ENCODE assay signal across 14 mouse cellular contexts in genomic region chr11:85850758-85851157, GRCm38 (mm10). TPM values are rescaled to one million over a fixed set of nuclear protein-coding genes. Genes with fewer than 3 reads are reported as not detected.
DNase-seq lines count a peak whose midpoint lies in the region; ATAC-seq and TF ChIP-seq lines count a peak whose summit lies in the region.
"Had no signal": no experiment of that assay in that cellular context is flagged by ENCODE, and none has a peak within 500 bp of the region (broad histone marks: within the 10 kb centered on the region; RNA-seq: fewer than 3 reads in every experiment).

No protein-coding gene starts in this region.

- no peak overlapping the region for H3K9ac ChIP-seq in neural tube, embryonic 11.5 days (ENCODE audit: low read length)
- H3K9ac ChIP-seq in neural tube, embryonic 15.5 days (replicated peaks), result no peak overlapping the region
- H3K9ac ChIP-seq: hindbrain, embryonic 13.5 days; lung, embryonic 15.5 days had no signal

- TF ChIP-seq POLR2A in kidney, adult 2 months (IDR thresholded peaks at IDR 0.05; ENCODE audit: low read depth, low read length), result no peak

- H3K9me3 ChIP-seq in neural tube, embryonic 11.5 days (ENCODE audit: control insufficient read depth, low read length), result no peaks in the 10 kb centered on the region
- no peaks in the 10 kb centered on the region for H3K9me3 ChIP-seq in neural tube, embryonic 15.5 days (replicated peaks)
- H3K9me3 ChIP-seq: hindbrain, embryonic 13.5 days; lung, embryonic 15.5 days had no signal

- peak; percentile 52 for DNase-seq in adrenal gland, postnatal 14 days
- DNase-seq in adrenal gland, postnatal 36 days, result no peak
- DNase-seq in kidney, adult 2 months, result no peak
- DNase-seq in kidney, postnatal 14 days, result no peak
- peak; percentile 46 for DNase-seq in neural tube, embryonic 11.5 days (ENCODE audit: low spot score)
- peak; percentile 64 for DNase-seq in retina, embryonic 14.5 days (ENCODE audit: low spot score)
- no peak for DNase-seq in heart, adult 9 months (ENCODE audit: low spot score in 2 of 2)
- DNase-seq: cerebellum, adult 11-12 months; gastrocnemius, postnatal 10 days had no signal

- peaks cover 17% of the 10 kb centered on the region; the same call in 1 of the 2 replicates for H3K4me1 ChIP-seq in kidney, adult 2 months (ENCODE audit: control insufficient read depth, insufficient read depth, low read length)
- 0 out of 2 replicates have a peak, but pooled peaks cover 3% of the 10 kb centered on the region for H3K4me1 ChIP-seq in neural tube, embryonic 11.5 days (ENCODE audit: control insufficient read depth, insufficient read depth, low read length)
- H3K4me1 ChIP-seq in neural tube, embryonic 15.5 days, result no peaks in the 10 kb centered on the region
- H3K4me1 ChIP-seq: hindbrain, embryonic 13.5 days had no signal

- no peak overlapping the region for H3K4me3 ChIP-seq in kidney, adult 2 months (ENCODE audit: insufficient read depth, low read depth, low read length)
- no peak overlapping the region for H3K4me3 ChIP-seq in neural tube, embryonic 11.5 days (ENCODE audit: low read depth, low read length)
- H3K4me3 ChIP-seq in neural tube, embryonic 15.5 days (replicated peaks), result no peak overlapping the region
- H3K4me3 ChIP-seq: hindbrain, embryonic 13.5 days; lung, embryonic 15.5 days; myocyte had no signal

- H3K27ac ChIP-seq in kidney, adult 2 months (ENCODE audit: insufficient read depth, low read depth, low read length), result no peak overlapping the region
- no peak overlapping the region for H3K27ac ChIP-seq in neural tube, embryonic 11.5 days (ENCODE audit: low read depth, low read length)
- H3K27ac ChIP-seq in neural tube, embryonic 15.5 days (replicated peaks), result no peak overlapping the region
- H3K27ac ChIP-seq: hindbrain, embryonic 13.5 days; lung, embryonic 15.5 days had no signal

- H3K36me3 ChIP-seq in kidney, adult 2 months (ENCODE audit: control insufficient read depth, insufficient read depth, low read length), result no peaks in the 10 kb centered on the region
- H3K36me3 ChIP-seq in neural tube, embryonic 11.5 days (ENCODE audit: control insufficient read depth, insufficient read depth, low read length), result no peaks in the 10 kb centered on the region
- H3K36me3 ChIP-seq in neural tube, embryonic 15.5 days, result no peaks in the 10 kb centered on the region
- H3K36me3 ChIP-seq: hindbrain, embryonic 13.5 days; lung, embryonic 15.5 days had no signal

- H3K27me3 ChIP-seq in kidney, adult 2 months (replicated peaks; ENCODE audit: control insufficient read depth, insufficient read depth, low read length), result no peaks in the 10 kb centered on the region
- H3K27me3 ChIP-seq in neural tube, embryonic 11.5 days (ENCODE audit: control insufficient read depth, insufficient read depth, low read length), result peaks cover 4% of the 10 kb centered on the region; the same call in 1 of the 2 replicates
- peaks cover 23% of the 10 kb centered on the region for H3K27me3 ChIP-seq in neural tube, embryonic 15.5 days (replicated peaks)
- H3K27me3 ChIP-seq: lung, embryonic 15.5 days had no signal

- no peak for ATAC-seq in neural tube, embryonic 11.5 days (ENCODE audit: insufficient read depth, low FRiP score, low TSS enrichment)
- no peak for ATAC-seq in neural tube, embryonic 15.5 days (ENCODE audit: low FRiP score)

- peak; percentile 28 for TF ChIP-seq CTCF in kidney, adult 2 months (conservative IDR thresholded peaks at IDR 0.05; ENCODE audit: insufficient read depth, insufficient read length, low read depth, low read length)

- 49% methylated on average over 6 of the region's 6 CpGs for WGBS in kidney, adult 2 months
- 41% methylated on average over 6 of the region's 6 CpGs for WGBS in neural tube, embryonic 11.5 days
- 47% methylated on average over 6 of the region's 6 CpGs for WGBS in neural tube, embryonic 15.5 days

- H3K4me2 ChIP-seq in neural tube, embryonic 11.5 days (ENCODE audit: low read depth), result no peak overlapping the region
- no peak overlapping the region for H3K4me2 ChIP-seq in neural tube, embryonic 15.5 days
- H3K4me2 ChIP-seq: hindbrain, embryonic 13.5 days; lung, embryonic 15.5 days had no signal

RNA-seq across cellular contexts. Expression of gene Gm11444, which starts 0.6 kb away (rescaled TPM):
- not detected in 2 replicates for total RNA-seq in adrenal gland, postnatal 14 days (2021)
- not detected for total RNA-seq in adrenal gland, postnatal 36 days (2021)
- not detected in 2 replicates for polyA plus RNA-seq in kidney, adult 2 months (2012; rRNA removed)
- not detected in 2 replicates for polyA plus RNA-seq in neural tube, embryonic 11.5 days (2014; fragmentation: Nextera tagmentation; extraction: Ambion mirVana)
- not detected in 2 replicates for polyA plus RNA-seq in neural tube, embryonic 15.5 days (2015; fragmentation: Nextera tagmentation; extraction: Ambion mirVana)
- total RNA-seq: gastrocnemius, postnatal 10 days had no signal
- polyA plus RNA-seq: C2C12; hindbrain, embryonic 13.5 days; lung, embryonic 15.5 days; myocyte had no signal

RNA-seq across cellular contexts. Expression of gene Tbx2, which starts 18.4 kb away (rescaled TPM):
- 26.3 and 28.3 TPM in 2 replicates for total RNA-seq in adrenal gland, postnatal 14 days (2021)
- total RNA-seq in adrenal gland, postnatal 36 days (2021), result 10 to 100 TPM; 22.3 to 29.0 TPM
- polyA plus RNA-seq in kidney, adult 2 months (2012; rRNA removed), result 58.5 and 66.9 TPM in 2 replicates
- 4.0 and 4.7 TPM in 2 replicates for polyA plus RNA-seq in neural tube, embryonic 11.5 days (2014; fragmentation: Nextera tagmentation; extraction: Ambion mirVana)
- polyA plus RNA-seq in neural tube, embryonic 15.5 days (2015; fragmentation: Nextera tagmentation; extraction: Ambion mirVana), result 1.4 and 1.5 TPM in 2 replicates

RNA-seq across cellular contexts. Expression of gene Tbx4, which starts 35.5 kb away (rescaled TPM):
- not detected in 2 replicates for total RNA-seq in adrenal gland, postnatal 14 days (2021)
- not detected for total RNA-seq in adrenal gland, postnatal 36 days (2021)
- polyA plus RNA-seq in kidney, adult 2 months (2012; rRNA removed), result 0.08 TPM in 2 replicates
- 0.20 and 0.24 TPM in 2 replicates for polyA plus RNA-seq in neural tube, embryonic 11.5 days (2014; fragmentation: Nextera tagmentation; extraction: Ambion mirVana)
- 0.19 and 0.29 TPM in 2 replicates for polyA plus RNA-seq in neural tube, embryonic 15.5 days (2015; fragmentation: Nextera tagmentation; extraction: Ambion mirVana)

Comparison
In these comparisons a context has a peak if more than half of its experiments do, and no peak if none do; other contexts are left out.
1. DNase-seq: peak in adrenal gland, postnatal 14 days (single experiment), neural tube, embryonic 11.5 days (single experiment) and retina, embryonic 14.5 days (single experiment); none in adrenal gland, postnatal 36 days (0 of 2), kidney, adult 2 months (single experiment), kidney, postnatal 14 days (single experiment) and heart, adult 9 months (0 of 2).
2. RNA of gene Tbx2, which starts 18.4 kb away (polyA plus RNA-seq): 58.5 to 66.9 TPM in kidney, adult 2 months; 4.0 to 4.7 TPM in neural tube, embryonic 11.5 days and 1.4 to 1.5 TPM in neural tube, embryonic 15.5 days; every median in the first group is over 10 times any median in the second.